In the genomic region with DNA sequence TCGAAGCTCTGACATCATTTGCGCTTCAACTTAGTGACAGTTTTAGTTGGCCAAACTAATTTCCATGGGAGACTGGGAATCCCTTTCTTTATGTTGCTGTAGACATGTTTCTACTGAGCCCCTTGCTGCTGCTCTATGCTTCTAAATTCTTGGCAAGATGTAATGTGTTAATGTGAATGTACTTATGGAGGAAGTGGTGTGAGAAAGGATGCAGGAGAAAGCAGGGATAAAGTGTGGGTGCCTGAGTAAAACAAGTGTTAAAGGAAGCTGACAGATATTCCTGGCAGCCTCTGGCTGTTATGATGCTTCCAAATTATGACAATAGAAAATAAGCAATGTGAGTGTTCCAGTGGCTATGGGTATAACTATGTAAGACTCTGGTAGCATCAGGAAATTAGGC, we compare ENCODE assay signal across 17 mouse cellular contexts.
"Had no signal": no experiment of that assay in that cellular context is flagged by ENCODE, and none has a peak within 500 bp of the region (broad histone marks: within the 10 kb centered on the region; RNA-seq: fewer than 3 reads in every experiment).

No protein-coding gene starts in this region.

- H3K4me2 ChIP-seq: limb, embryonic 13.5 days; liver, embryonic 13.5 days; midbrain, embryonic 11.5 days; stomach, embryonic 15.5 days had no signal

- H3K27ac ChIP-seq: limb, embryonic 13.5 days; liver, embryonic 13.5 days; stomach, embryonic 15.5 days had no signal

- DNase-seq: kidney, adult 18-20 months; kidney, adult 9 months; kidney, postnatal 14 days; kidney, postnatal 4 days; left cerebral cortex, postnatal 4 days; liver, embryonic 13.5 days; lung, adult 2 months; lung, postnatal 14 days; lung, postnatal 4 days; midbrain, embryonic 14.5 days; right cerebral cortex, postnatal 14 days; spleen, adult 18-20 months; thymus, adult 18-20 months; thymus, postnatal 36 days had no signal

- H3K9me3 ChIP-seq: limb, embryonic 13.5 days; liver, embryonic 13.5 days; stomach, embryonic 15.5 days had no signal

- H3K4me1 ChIP-seq: limb, embryonic 13.5 days; liver, embryonic 13.5 days; stomach, embryonic 15.5 days had no signal

- H3K27me3 ChIP-seq: limb, embryonic 13.5 days; liver, embryonic 13.5 days; stomach, embryonic 15.5 days had no signal

- H3K9ac ChIP-seq: limb, embryonic 13.5 days; liver, embryonic 13.5 days; stomach, embryonic 15.5 days had no signal

- H3K4me3 ChIP-seq: limb, embryonic 13.5 days; liver, embryonic 13.5 days; stomach, embryonic 15.5 days had no signal

- H3K36me3 ChIP-seq: limb, embryonic 13.5 days; liver, embryonic 13.5 days; stomach, embryonic 15.5 days had no signal
